Mouse (Mus musculus) heart, postnatal 0 days (tissue): ENCODE measurements around the gene Clip2. TPM values are rescaled to one million over a fixed set of nuclear protein-coding genes. Genes with fewer than 3 reads are reported as not detected.

Experiments
- ATAC-seq: fragments of 200-750 bp; cut with Nextera tagmentation; 2 replicates; pipeline ENCODE4 v1.8.0; 2017; ENCODE audit warnings: low read depth, moderate number of reproducible peaks, moderate library complexity; ENCODE audit not compliant: insufficient read depth
- DNase-seq: peaks from one replicate; pipeline ENCODE4 v3.0.0-alpha.2; 2016; ENCODE audit warnings: low spot score
- H3K27ac ChIP-seq: fragments of 300-500 bp; sonication (generic); 2 replicates; pipeline ENCODE4 v1.5.1; 2014; ENCODE audit warnings: low read depth, mild to moderate bottlenecking
- H3K27me3 ChIP-seq: fragments of 300-500 bp; sonication (generic); 2 replicates; pipeline ENCODE4 v1.6.1; 2014; ENCODE audit warnings: low read length, mixed read lengths; ENCODE audit not compliant: control insufficient read depth, insufficient read depth
- H3K36me3 ChIP-seq: fragments of 300-500 bp; sonication (generic); replicated peaks from 2 replicates; pipeline ENCODE4 v1.6.1; 2014; ENCODE audit warnings: low read length, mixed read lengths; ENCODE audit not compliant: control insufficient read depth, insufficient read depth
- H3K4me1 ChIP-seq: fragments of 300-500 bp; sonication (generic); 2 replicates; pipeline ENCODE4 v1.6.1; 2014; ENCODE audit warnings: antibody characterized with exemption; ENCODE audit not compliant: control insufficient read depth, insufficient read depth
- H3K4me2 ChIP-seq: fragments of 300-500 bp; sonication (generic); 2 replicates; pipeline ENCODE4 v1.6.1; 2014; ENCODE audit warnings: low read depth, mild to moderate bottlenecking, low read length, moderate library complexity
- H3K4me3 ChIP-seq: fragments of 300-500 bp; sonication (generic); 2 replicates; pipeline ENCODE4 v1.5.1; 2014; ENCODE audit warnings: low read depth, low read length
- H3K9ac ChIP-seq: fragments of 300-500 bp; sonication (generic); replicated peaks from 2 replicates; pipeline ENCODE4 v1.6.1; 2014; ENCODE audit warnings: low read depth, low read length, mixed read lengths
- H3K9me3 ChIP-seq: fragments of 300-500 bp; sonication (generic); replicated peaks from 2 replicates; pipeline ENCODE4 v1.6.1; 2016; ENCODE audit warnings: low read length; ENCODE audit not compliant: control insufficient read depth
- CTCF ChIP-seq: IDR thresholded peaks from 2 replicates; pipeline ENCODE4 v1.5.1; 2016; ENCODE audit warnings: antibody characterized with exemption, control low read depth, low read depth
- EP300 ChIP-seq: IDR thresholded peaks from 2 replicates; pipeline ENCODE4 v1.6.1; 2016; ENCODE audit warnings: antibody characterized with exemption, low read depth
- WGBS: fragments of 180-500 bp; shearing (Covaris S2); extraction: QIAGEN DNeasy Blood & Tissue Kit; methylation state at CpG from one replicate; pipeline ENCODE4 v1.1.7; 2014; 5-methylcytosine and 5-hydroxymethylcytosine counted together
- polyA plus RNA-seq: library from polyadenylated mRNA; unstranded; fragments of >200 nt; fragmentation: Nextera tagmentation; extraction: Ambion mirVana; gene quantifications from 2 replicates; pipeline ENCODE4 v1.2.1, GENCODE M21; 2015
- total RNA-seq: library from RNA; depleted of rRNA; stranded (reverse); fragments of >200 nt; gene quantifications from 2 replicates; pipeline ENCODE4 v1.2.3, GENCODE M21; 2014; ENCODE audit warnings: low replicate concordance

Clip2 gene
- total and polyA plus RNA-seq, 2 experiments from 2014 or later: 0.87 to 14.0 TPM

DNA sequence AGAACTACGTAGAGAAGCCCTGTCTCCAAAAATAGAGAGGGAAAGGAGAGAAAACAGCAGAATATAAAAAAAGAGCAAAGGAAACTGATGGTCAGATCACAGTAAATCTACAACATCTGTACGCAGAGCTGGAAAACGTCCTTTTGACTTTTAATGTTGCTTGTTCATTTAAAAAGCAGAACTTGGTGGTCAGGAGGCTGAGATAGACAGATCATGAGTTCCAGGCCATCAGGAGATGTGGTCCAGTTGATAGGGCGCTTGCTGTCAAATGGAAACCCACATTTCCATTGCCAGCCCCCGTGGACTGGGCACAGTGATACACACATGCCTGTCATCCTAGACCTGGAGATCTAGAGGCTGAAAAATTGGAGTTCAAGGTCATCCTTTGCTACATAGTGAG lies 32.6 kb upstream of the Clip2 start:
- ATAC-seq: no peak
- no peak for DNase-seq
- WGBS: 81% methylated on average over 5 of the region's 5 CpGs

DNA sequence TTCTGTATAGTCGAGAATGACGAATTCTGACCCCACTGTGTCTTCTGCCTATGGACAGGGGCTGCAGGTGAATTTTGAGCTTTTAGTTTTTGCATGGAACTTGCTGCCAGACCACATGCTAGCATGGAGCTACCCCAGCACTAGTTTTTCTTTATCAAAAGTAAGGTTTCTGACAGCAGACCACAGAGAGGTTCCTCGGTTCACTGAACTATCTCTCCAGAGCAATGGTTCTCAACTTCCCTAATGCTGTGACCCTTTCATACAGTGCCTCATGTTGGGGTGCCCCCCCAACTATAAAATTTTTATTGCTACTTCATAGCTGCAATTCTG lies 31.6 kb upstream of the Clip2 start:
- no peak overlapping the region for H3K4me3 ChIP-seq
- H3K27ac ChIP-seq: no peak overlapping the region
- DNase-seq (no peak), ATAC-seq (no peak)
- no peak overlapping the region for H3K4me2 ChIP-seq
- H3K36me3 ChIP-seq: peaks cover 6% of the 10 kb centered on the region; the same call in 1 of the 2 replicates
- no peak for TF ChIP-seq CTCF
- TF ChIP-seq EP300: no peak
- H3K9me3 ChIP-seq: no peaks in the 10 kb centered on the region
- no peaks in the 10 kb centered on the region for H3K27me3 ChIP-seq
- H3K4me1 ChIP-seq: peaks cover 9% of the 10 kb centered on the region
- 75% methylated on average over 3 of the region's 3 CpGs for WGBS
- H3K9ac ChIP-seq: peak overlapping the region; percentile 60; the same call in 1 of the 2 replicates

More for the DNA sequence above, 32.6 kb upstream of the Clip2 start:
- TF ChIP-seq CTCF (no peak), EP300 (no peak)
- Histone ChIP-seq H3K36me3 (peaks cover 9% of the 10 kb centered on the region; the same call in 1 of the 2 replicates), H3K9ac (no peak overlapping the region), H3K27me3 (no peaks in the 10 kb centered on the region), H3K4me1 (peaks cover 9% of the 10 kb centered on the region), H3K27ac (no peak overlapping the region), H3K4me2 (no peak overlapping the region), H3K4me3 (no peak overlapping the region), H3K9me3 (no peaks in the 10 kb centered on the region)

DNA sequence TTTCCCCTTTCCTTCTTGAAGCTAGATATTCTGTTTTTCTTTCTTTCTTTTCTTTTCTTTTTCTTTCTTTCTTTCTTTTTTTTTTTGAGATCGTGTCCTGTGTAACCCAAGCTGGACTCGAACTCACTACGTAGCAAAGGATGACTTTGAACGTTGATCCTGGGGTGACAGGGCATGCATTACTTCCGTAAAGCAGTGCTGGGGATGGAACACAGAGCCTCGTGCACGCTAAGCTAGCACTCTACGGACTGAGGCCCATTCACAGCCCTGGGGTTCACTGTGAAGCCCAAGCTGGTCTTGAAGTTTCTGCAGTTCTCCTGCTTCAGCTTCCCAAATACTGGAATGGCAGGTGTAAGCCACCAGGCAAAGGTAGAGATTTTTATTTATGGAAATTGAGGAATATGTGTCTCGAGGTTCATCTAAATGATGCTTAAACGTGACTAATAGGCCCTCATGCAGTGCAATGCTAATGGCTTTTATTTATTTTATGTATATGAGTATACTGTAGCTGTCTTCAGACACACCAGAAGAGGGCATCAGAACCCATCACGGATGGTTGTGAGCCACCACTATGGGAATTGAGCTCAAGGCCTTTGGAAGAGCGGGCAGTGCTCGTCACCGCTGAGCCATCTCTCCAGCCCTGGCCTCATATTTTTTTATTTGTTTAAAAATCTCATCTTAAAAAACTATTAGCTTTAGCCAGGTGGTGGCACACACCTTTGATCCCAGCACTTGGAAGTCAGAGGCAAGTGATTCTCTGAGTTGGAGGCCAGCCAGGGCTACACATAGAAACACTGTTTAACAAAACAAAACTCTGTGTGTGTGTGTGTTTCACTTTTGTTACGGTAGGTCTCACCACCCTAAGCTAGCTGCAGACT lies 31.0 kb upstream of the Clip2 start:
- peak overlapping the region; percentile 60 for H3K9ac ChIP-seq
- DNase-seq (no peak), ATAC-seq (no peak)
- WGBS: 34% methylated on average over 15 of the region's 15 CpGs
- peak overlapping the region; percentile 82 for H3K4me3 ChIP-seq
- H3K27me3 ChIP-seq: no peaks in the 10 kb centered on the region
- H3K9me3 ChIP-seq: no peaks in the 10 kb centered on the region
- TF ChIP-seq EP300 (no peak), CTCF (0 out of 2 replicates have a peak, but pooled peaks have one; percentile 2)
- H3K4me2 ChIP-seq: peak overlapping the region; percentile 87
- H3K4me1 ChIP-seq: peaks cover 9% of the 10 kb centered on the region
- H3K36me3 ChIP-seq: 0 out of 2 replicates have a peak, but pooled peaks cover 4% of the 10 kb centered on the region
- H3K27ac ChIP-seq: peak overlapping the region; percentile 46; the same call in 1 of the 2 replicates

DNA sequence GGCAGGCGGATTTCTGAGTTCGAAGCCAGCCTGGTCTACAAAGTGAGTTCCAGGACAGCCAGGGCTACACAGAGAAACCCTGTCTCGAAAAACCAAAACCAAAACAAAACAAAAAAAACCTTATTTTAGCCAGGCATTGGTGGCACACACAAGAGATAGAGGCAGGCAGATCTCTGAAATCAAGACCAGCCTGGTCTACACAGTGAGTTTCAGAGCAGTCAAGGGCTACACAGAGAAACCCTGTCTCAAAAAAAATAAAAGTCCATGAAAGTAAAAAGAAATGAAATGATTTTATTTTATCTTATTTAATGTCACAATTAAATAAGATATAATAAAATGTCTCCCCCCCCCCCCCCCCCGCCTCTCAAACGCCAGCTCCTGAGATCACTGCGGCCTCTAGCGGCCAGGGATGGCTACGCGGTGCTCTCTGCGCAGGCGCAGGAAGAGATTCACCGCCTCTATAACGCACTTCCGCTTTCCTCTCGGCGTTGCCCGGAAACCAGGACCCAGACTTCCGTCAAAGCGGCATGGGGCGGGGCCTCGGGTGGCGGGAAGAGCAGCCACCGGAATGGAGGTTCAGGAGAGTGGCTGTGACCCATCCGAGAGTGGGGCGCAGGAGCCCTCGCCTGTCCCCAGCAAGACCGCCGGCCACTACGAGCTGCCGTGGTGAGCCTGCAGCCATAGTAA lies 30.1 kb upstream of the Clip2 start:
- 0 out of 2 replicates have a peak, but pooled peaks cover 4% of the 10 kb centered on the region for H3K36me3 ChIP-seq
- H3K27ac ChIP-seq: peak overlapping the region; percentile 46; the same call in 1 of the 2 replicates
- WGBS: 8% methylated on average over 27 of the region's 30 CpGs
- peak overlapping the region; percentile 60 for H3K9ac ChIP-seq
- peak; percentile 77 for TF ChIP-seq CTCF
- TF ChIP-seq EP300: no peak
- no peaks in the 10 kb centered on the region for H3K9me3 ChIP-seq
- no peaks in the 10 kb centered on the region for H3K27me3 ChIP-seq
- ATAC-seq (peak; percentile 98), DNase-seq (peak; percentile 95)
- peaks cover 9% of the 10 kb centered on the region for H3K4me1 ChIP-seq
- peak overlapping the region; percentile 87 for H3K4me2 ChIP-seq
- H3K4me3 ChIP-seq: peak overlapping the region; percentile 82

DNA sequence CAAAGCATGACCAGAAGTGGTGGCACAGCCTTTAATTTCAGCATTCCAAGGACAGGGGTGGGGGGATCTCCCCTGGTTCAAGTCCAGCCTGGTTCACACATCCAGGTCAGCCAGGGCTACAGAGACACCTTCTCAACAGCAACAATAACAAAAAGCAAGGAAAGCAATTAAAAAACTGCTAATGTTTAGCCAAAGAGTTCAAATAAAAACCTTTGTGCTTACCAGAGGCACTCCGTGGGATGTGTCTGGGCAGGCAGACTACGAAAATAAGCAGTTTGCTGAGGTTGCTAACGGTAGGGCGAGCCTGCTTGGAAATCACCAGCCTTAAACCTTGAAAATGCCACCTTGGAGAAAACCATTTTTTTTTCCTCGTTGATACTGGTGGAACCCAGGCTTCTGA lies 28.9 kb upstream of the Clip2 start, which contains the start of gene Rfc2:
Rfc2 (plus strand) TSS at position 221 of the 400 bp plus-strand sequence.
- 76% methylated on average over 5 of the region's 5 CpGs for WGBS
- ATAC-seq (no peak), DNase-seq (no peak)
- Histone ChIP-seq H3K36me3 (no peaks in the 10 kb centered on the region), H3K9ac (no peak within 1 kb of the TSS), H3K4me1 (peaks cover 9% of the 10 kb centered on the region), H3K27ac (no peak within 1 kb of the TSS), H3K27me3 (no peaks in the 10 kb centered on the region), H3K9me3 (no peaks in the 10 kb centered on the region), H3K4me3 (no peak within 1 kb of the TSS), H3K4me2 (no peak within 1 kb of the TSS)
- no peak for TF ChIP-seq CTCF
- TF ChIP-seq EP300: no peak
